Mouse (Mus musculus) stomach, postnatal 0 days (tissue): ENCODE measurements around the gene Slco3a1.

Experiments
- CTCF ChIP-seq: IDR thresholded peaks from 2 replicates; pipeline ENCODE4 v1.5.1; 2016; ENCODE audit warnings: antibody characterized with exemption, low read depth, mild to moderate bottlenecking, moderate library complexity
- EP300 ChIP-seq: optimal IDR thresholded peaks from 2 replicates; pipeline ENCODE3; 2016; ENCODE audit warnings: antibody characterized with exemption

GRCm38 (mm10) chr7:74531468-74532097, 23.0 kb downstream of the Slco3a1 start:
- TF ChIP-seq CTCF (no peak), EP300 (no peak)
